Mouse (Mus musculus) heart, embryonic 12.5 days (tissue): ENCODE results near the gene Arhgef33. TPM values are rescaled to one million over a fixed set of nuclear protein-coding genes. Genes with fewer than 3 reads are reported as not detected.
A peak's percentile ranks its signal among the peaks of the same experiment; 100 is the strongest.
"Not testable (repeated sequence)": the region's sequence is repeated elsewhere in the genome, so short reads cannot be mapped to it uniquely, and the experiment has no call there.

Source experiments
- ATAC-seq: fragments of 200-750 bp; cut with Nextera tagmentation; 2 replicates; pipeline ENCODE4 v1.8.0; 2017; ENCODE audit warnings: moderate TSS enrichment, moderate library complexity; ENCODE audit not compliant: insufficient number of reproducible peaks, low FRiP score
- H3K27ac ChIP-seq: fragments of 300-500 bp; sonication (generic); 2 replicates; pipeline ENCODE4 v1.5.1; 2016; ENCODE audit warnings: mild to moderate bottlenecking, moderate library complexity; ENCODE audit not compliant: poor library complexity, severe bottlenecking
- H3K27me3 ChIP-seq: fragments of 300-500 bp; sonication (generic); replicated peaks from 2 replicates; pipeline ENCODE4 v1.6.1; 2016; ENCODE audit warnings: mild to moderate bottlenecking, moderate library complexity
- H3K36me3 ChIP-seq: fragments of 300-500 bp; sonication (generic); 2 replicates; pipeline ENCODE4 v1.6.1; 2016; ENCODE audit warnings: mild to moderate bottlenecking, moderate library complexity
- H3K4me1 ChIP-seq: fragments of 300-500 bp; sonication (generic); replicated peaks from 2 replicates; pipeline ENCODE4 v1.6.1; 2016; ENCODE audit warnings: mild to moderate bottlenecking
- H3K4me2 ChIP-seq: fragments of 300-500 bp; sonication (generic); 2 replicates; pipeline ENCODE4 v1.6.1; 2016; ENCODE audit warnings: mild to moderate bottlenecking, moderate library complexity
- H3K4me3 ChIP-seq: fragments of 300-500 bp; sonication (generic); 2 replicates; pipeline ENCODE4 v1.5.1; 2016; ENCODE audit warnings: mild to moderate bottlenecking
- H3K9ac ChIP-seq: fragments of 300-500 bp; sonication (generic); 2 replicates; pipeline ENCODE4 v1.6.1; 2016; ENCODE audit warnings: mild to moderate bottlenecking, moderate library complexity
- H3K9me3 ChIP-seq: fragments of 300-500 bp; sonication (generic); replicated peaks from 2 replicates; pipeline ENCODE4 v1.6.1; 2016; ENCODE audit warnings: mild to moderate bottlenecking, moderate library complexity
- WGBS: fragments of 180-500 bp; shearing (Covaris S2); methylation state at CpG from one replicate; pipeline ENCODE4 v1.1.7; 2016; 5-methylcytosine and 5-hydroxymethylcytosine counted together
- polyA plus RNA-seq: library from polyadenylated mRNA; unstranded; fragments of >200 nt; fragmentation: Nextera tagmentation; extraction: Ambion mirVana; gene quantifications from 2 replicates; pipeline ENCODE4 v1.2.1, GENCODE M21; 2016

Arhgef33 gene
- polyA plus RNA-seq, 1 experiment from 2014 or later = 2.2 TPM

DNA sequence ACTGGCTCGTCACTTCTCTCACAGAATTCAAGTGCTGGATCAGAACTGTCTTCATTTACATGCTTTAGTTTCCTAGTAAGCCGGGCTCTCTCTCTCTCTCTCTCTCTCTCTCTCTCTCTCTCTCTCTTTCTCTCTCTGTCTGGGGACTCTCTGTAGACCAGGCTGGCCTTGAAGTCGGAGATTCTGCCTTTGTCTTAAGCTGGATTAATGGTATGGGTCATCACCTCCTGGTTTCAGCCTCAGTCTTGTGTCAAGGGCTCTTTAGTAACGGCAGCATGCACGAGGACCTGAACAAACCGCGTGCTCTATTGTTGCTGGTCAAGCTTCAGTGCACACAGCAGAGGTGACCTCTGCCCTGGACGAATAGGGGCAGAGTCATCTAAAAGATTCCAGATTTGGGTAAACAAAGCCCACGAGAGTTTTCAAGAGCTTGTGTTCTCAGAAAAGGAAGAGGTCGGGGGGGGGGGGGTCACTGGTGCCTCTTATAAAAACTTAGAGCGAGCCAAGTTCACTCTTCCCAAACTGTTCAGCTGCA lies 39.5 kb downstream of the Arhgef33 start:
- Histone ChIP-seq H3K4me3 (no peak overlapping the region), H3K9ac (no peak overlapping the region), H3K4me2 (no peak overlapping the region), H3K36me3 (no peaks in the 10 kb centered on the region), H3K9me3 (no peaks in the 10 kb centered on the region), H3K27ac (no peak overlapping the region), H3K4me1 (peaks cover 10% of the 10 kb centered on the region; the same call in 1 of the 2 replicates), H3K27me3 (no peaks in the 10 kb centered on the region)
- WGBS = 77% methylated on average over 11 of the region's 11 CpGs
- ATAC-seq = no peak

DNA sequence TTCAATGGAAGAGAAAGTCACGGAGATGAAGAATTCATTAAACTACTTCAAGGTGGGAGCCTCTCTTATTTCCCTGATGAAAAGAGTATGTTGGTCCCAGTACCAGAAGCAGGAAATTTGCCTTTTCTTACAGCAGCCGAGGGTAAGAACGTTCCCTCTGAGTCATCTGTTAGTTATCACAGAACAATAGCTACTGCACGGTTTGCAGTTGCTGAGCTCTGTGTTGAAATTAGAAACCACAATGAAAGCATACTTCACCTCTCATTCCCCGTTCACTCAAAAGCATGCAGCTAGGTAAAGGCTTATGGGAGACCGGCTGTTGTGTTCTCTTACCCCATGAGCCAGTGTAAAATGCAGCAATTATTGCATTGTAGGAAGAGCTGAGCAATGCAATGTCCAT lies 40.0 kb downstream of the Arhgef33 start:
- Histone ChIP-seq H3K4me3 (no peak overlapping the region), H3K9ac (no peak overlapping the region), H3K36me3 (no peaks in the 10 kb centered on the region), H3K27ac (no peak overlapping the region), H3K27me3 (no peaks in the 10 kb centered on the region), H3K4me1 (peaks cover 10% of the 10 kb centered on the region; the same call in 1 of the 2 replicates), H3K4me2 (no peak overlapping the region), H3K9me3 (no peaks in the 10 kb centered on the region)
- 49% methylated on average over 6 of the region's 6 CpGs for WGBS
- no peak for ATAC-seq

DNA sequence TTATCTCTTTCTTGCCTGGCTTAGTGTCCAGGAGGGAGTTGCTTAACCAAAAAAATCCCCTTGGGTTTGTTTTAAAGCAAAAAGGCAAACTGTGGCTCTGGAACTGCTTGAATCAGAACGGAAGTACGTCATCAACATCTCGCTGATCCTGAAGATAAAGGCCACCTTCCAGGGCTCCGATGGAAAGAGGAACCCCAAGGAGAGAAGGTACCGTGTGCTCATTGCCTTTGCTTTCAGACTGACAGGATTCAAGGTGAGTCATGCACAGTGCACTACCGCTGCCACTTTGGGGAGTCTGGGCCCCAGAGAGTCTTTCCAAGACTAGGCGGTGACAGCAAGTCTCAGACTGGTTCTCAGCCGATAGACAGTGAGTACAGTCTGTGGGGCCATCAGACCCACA lies 53.0 kb downstream of the Arhgef33 start:
- Histone ChIP-seq H3K9ac (no peak overlapping the region), H3K27ac (no peak overlapping the region), H3K9me3 (peaks cover 5% of the 10 kb centered on the region; the same call in 1 of the 2 replicates), H3K36me3 (no peaks in the 10 kb centered on the region), H3K4me3 (no peak overlapping the region), H3K4me2 (no peak overlapping the region), H3K27me3 (no peaks in the 10 kb centered on the region; the same call in 1 of the 2 replicates), H3K4me1 (no peaks in the 10 kb centered on the region)
- no peak for ATAC-seq
- 76% methylated on average over 8 of the region's 8 CpGs for WGBS

DNA sequence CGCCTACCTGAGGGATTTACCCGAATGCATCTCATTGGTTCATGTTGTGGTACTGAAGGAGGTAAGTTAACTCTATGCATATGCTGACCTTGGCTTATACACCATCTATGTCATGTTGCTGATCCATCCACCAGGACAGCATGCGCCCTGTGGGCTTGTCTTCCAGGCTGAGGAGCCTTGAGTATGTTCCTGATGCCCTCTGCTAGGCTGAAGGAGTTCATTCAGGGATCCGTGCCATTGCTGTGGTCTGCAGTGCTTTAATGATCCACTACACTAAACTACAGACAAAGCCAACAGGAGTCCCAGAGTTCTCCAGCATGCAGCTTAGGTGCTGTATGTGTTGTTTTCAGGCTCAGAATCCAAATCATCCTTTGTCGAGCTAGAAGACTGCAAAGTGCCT lies 60.1 kb downstream of the Arhgef33 start:
- H3K9ac ChIP-seq = no peak overlapping the region
- H3K4me3 ChIP-seq = no peak overlapping the region

DNA sequence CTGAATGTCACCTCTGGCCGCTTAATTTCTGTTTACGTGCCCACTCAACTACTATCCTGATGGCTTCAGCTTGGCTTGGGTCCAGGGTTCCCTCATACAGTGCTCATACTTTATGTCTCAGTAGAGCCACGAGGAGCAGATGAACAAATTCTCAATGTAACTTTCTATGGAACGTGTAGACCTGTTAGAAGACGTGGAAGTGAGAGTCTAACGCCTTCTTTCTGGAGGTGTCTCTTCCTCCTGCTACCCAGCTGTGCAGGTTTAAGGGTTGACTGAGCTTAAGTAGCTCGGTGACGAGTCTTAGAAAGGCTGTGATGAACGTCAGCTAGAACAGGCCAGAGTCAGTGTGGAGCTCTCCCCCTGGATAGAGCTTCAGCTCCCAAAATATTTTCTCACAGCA lies 61.4 kb downstream of the Arhgef33 start:
- WGBS = 79% methylated on average over 9 of the region's 9 CpGs

More for the DNA sequence above, 60.1 kb downstream of the Arhgef33 start:
- no peak for ATAC-seq
- peaks cover 5% of the 10 kb centered on the region; the same call in 1 of the 2 replicates for H3K9me3 ChIP-seq
- no peak overlapping the region for H3K27ac ChIP-seq
- H3K27me3 ChIP-seq = 0 out of 2 replicates have a peak, but pooled peaks cover 3% of the 10 kb centered on the region
- no peaks in the 10 kb centered on the region for H3K36me3 ChIP-seq
- no peak overlapping the region for H3K4me2 ChIP-seq
- no peaks in the 10 kb centered on the region for H3K4me1 ChIP-seq
- 82% methylated on average over 5 of the region's 5 CpGs for WGBS

DNA sequence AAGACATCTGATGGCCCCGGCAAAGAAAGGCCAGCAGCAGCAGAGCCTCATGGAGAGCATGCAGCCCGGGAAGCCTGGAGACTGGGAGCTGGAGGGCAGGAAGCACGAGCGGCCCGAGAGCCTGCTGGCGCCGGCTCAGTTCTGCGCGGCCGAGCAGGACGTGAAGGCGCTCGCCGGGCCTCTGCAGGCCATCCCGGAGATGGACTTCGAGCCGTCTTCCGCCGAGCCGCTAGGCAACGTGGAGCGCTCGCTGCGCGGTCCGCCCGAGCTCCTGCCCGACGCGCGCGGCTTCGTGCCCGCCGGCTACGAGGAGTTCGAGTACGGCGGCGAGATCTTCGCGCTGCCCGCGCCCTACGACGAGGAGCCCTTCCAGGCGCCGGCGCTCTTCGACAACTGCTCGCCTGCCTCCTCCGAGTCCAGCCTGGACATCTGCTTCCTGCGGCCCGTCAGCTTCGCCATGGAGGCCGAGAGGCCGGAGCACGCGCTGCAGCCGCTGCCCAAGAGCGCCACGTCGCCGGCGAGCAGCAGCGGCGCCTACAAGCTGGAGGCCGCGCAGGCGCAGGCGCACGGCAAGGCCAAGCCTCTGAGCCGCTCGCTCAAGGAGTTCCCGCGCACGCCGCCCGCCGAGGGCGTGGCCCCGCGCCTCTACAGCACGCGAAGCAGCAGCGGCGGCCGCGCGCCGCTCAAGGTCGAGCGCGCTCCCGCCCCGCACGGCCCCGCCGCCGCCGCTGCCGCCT lies 66.0 kb downstream of the Arhgef33 start, which contains the start of gene Gm10190:
Gene Gm10190, minus strand, starts transcription at position 553 of the 737 bp plus-strand sequence.
- Histone ChIP-seq H3K4me2 (peak within 1 kb of the TSS; percentile 86), H3K27me3 (0 out of 2 replicates have a peak, but pooled peaks cover 3% of the 10 kb centered on the region), H3K9me3 (no peaks in the 10 kb centered on the region), H3K9ac (peak within 1 kb of the TSS; percentile 76), H3K36me3 (no peaks in the 10 kb centered on the region), H3K4me3 (peak within 1 kb of the TSS; percentile 53), H3K4me1 (peaks cover 7% of the 10 kb centered on the region; the same call in 1 of the 2 replicates), H3K27ac (peak within 1 kb of the TSS; percentile 45)
- ATAC-seq = peak; percentile 97
- 5% methylated on average over 102 of the region's 102 CpGs for whole genome bisulfite sequencing

More for the DNA sequence above, 61.4 kb downstream of the Arhgef33 start:
- H3K4me1 ChIP-seq = peaks cover 2% of the 10 kb centered on the region; the same call in 1 of the 2 replicates
- H3K27me3 ChIP-seq = 0 out of 2 replicates have a peak, but pooled peaks cover 3% of the 10 kb centered on the region
- H3K27ac ChIP-seq = no peak overlapping the region
- no peak for ATAC-seq
- no peak overlapping the region for H3K4me3 ChIP-seq
- no peak overlapping the region for H3K9ac ChIP-seq
- H3K9me3 ChIP-seq = no peaks in the 10 kb centered on the region; the same call in 1 of the 2 replicates
- H3K4me2 ChIP-seq = no peak overlapping the region
- no peaks in the 10 kb centered on the region for H3K36me3 ChIP-seq

DNA sequence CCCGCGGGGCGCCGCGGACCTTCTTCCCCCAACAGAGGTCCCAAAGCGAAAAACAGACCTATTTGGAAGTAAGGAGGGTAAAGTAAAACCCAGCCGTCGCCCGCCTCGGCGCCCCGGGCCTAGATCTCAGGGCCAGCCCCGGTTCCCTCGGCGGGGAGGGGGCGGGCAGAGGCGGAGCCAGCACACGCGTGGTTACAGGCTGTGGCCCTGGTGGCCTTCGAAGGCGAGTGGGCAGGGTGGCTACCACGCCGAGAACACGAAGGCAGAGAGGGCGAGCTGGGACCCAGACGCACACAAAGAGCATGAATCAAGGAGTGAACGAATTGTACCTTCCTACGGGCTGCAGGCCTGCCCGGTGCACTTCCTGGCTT lies 66.5 kb downstream of the Arhgef33 start:
- peak overlapping the region; percentile 53 for H3K4me3 ChIP-seq
- H3K36me3 ChIP-seq = no peaks in the 10 kb centered on the region
- 0 out of 2 replicates have a peak, but pooled peaks cover 3% of the 10 kb centered on the region for H3K27me3 ChIP-seq
- ATAC-seq = peak; percentile 54
- peak overlapping the region; percentile 86 for H3K4me2 ChIP-seq
- peak overlapping the region; percentile 76 for H3K9ac ChIP-seq
- 20% methylated on average over 29 of the region's 29 CpGs for WGBS
- H3K4me1 ChIP-seq = peaks cover 7% of the 10 kb centered on the region; the same call in 1 of the 2 replicates
- 0 out of 2 replicates have a peak overlapping the region, but pooled peaks have one; percentile 8 for H3K27ac ChIP-seq
- no peaks in the 10 kb centered on the region for H3K9me3 ChIP-seq

DNA sequence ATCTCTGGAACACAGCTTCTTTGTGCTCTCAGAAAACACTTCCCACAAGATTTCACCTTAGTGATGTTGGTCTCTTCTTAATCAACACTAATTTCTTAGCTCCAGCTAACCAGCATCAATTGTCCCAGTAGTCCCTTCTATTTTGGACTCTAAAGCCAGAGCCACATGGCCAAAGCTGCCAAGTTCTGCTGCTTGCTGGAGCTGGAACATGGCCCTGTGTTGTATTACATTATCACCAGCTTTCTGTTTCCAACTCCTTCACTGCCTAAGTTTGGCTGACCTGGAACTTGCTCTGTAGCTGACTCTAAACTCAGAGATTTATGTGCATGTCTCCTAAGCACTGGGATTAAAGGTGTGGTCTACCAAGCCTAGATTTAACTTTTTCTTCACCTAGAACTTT lies 71.2 kb downstream of the Arhgef33 start:
- H3K4me3 ChIP-seq, H3K27me3 ChIP-seq, H3K27ac ChIP-seq, ATAC-seq, H3K36me3 ChIP-seq, H3K4me2 ChIP-seq, H3K4me1 ChIP-seq, H3K9ac ChIP-seq, H3K9me3 ChIP-seq: not testable (repeated sequence)

DNA sequence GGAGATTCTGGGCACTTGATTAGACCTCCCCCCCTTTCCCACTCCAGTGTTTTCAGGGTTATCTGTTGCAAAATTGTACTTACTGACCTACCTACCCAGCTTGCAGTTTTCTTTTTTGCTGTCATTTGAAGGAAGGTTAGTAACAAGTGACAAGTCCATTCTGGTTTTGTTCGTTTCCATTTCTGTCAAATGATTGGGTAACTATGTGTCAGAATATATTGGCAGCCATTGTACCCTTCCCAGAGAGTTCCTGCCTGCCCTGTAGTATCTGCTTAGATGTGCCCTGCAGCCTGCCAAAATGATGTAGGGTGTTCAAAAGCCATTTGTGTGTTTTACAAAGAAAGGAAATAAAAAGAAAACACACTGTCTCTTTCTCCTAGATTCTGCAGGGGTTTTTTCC lies 78.5 kb downstream of the Arhgef33 start:
- H3K4me3 ChIP-seq = no peak overlapping the region
- no peaks in the 10 kb centered on the region for H3K9me3 ChIP-seq
- no peak overlapping the region for H3K27ac ChIP-seq
- 52% methylated on average over 1 of the region's 1 CpGs for WGBS
- no peak for ATAC-seq
- no peaks in the 10 kb centered on the region; the same call in none of the 2 replicates for H3K27me3 ChIP-seq
- H3K36me3 ChIP-seq = no peaks in the 10 kb centered on the region
- H3K4me1 ChIP-seq = no peaks in the 10 kb centered on the region
- no peak overlapping the region for H3K9ac ChIP-seq
- no peak overlapping the region for H3K4me2 ChIP-seq

DNA sequence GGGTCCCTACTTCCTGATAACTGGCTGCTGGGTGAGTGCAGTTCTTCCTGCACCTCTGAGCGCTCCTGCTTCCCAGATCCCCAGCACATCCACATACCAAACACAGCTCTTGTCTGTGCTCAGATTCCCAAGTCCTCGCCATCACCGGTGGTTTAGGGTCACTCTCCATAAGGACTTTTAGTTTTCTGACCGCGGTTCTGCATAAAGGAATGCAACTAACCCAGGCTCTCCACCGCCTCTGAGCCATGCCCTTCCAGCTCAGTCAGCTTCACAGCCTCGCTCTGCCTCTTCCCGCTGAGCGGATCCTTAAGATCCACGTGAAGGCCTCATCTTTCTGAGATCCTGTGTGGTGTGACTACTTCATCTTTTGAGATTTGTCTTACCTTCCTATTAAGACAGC lies 82.8 kb downstream of the Arhgef33 start:
- Histone ChIP-seq H3K27me3 (no peaks in the 10 kb centered on the region; the same call in none of the 2 replicates), H3K9me3 (no peaks in the 10 kb centered on the region), H3K36me3 (no peaks in the 10 kb centered on the region), H3K9ac (no peak overlapping the region), H3K4me3 (no peak overlapping the region), H3K4me1 (peaks cover 3% of the 10 kb centered on the region; the same call in 1 of the 2 replicates), H3K4me2 (no peak overlapping the region), H3K27ac (no peak overlapping the region)
- ATAC-seq = no peak
- 61% methylated on average over 10 of the region's 10 CpGs for WGBS
